Mouse (Mus musculus) ES-E14 (cell line): ENCODE data around the gene C530008M17Rik.

ENCODE experiments used
- HCFC1 ChIP-seq: IDR thresholded peaks from 2 replicates; pipeline ENCODE4 v1.6.1; 2012; ENCODE audit warnings: low read length, inconsistent platforms, borderline replicate concordance; ENCODE audit not compliant: insufficient read depth
- MAFK ChIP-seq: IDR thresholded peaks from 2 replicates; pipeline ENCODE4 v1.6.1; 2014; ENCODE audit warnings: mild to moderate bottlenecking, low read depth, low read length, inconsistent platforms; ENCODE audit not compliant: insufficient read depth

DNA sequence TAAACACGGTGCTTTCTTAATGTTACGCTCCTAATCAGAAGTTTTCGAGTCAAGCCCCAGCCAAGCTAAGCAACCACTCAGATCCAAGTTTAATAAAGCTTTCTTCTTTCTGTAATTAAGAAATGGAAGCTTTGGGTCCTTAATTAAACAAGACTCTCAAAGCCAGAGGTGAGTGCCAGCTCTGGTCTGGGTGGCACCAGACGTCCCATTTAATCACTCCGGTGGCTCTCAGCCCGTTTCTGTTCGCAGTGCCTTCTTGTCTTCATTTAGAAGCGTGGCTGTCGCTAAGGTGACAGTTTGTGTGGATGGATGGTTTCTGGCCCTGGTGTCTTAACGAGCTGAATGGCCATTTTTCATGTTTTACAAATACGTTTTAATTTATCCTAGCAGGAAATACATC is 158.7 kb downstream of the C530008M17Rik start:
- no peak for TF ChIP-seq HCFC1
- no peak for TF ChIP-seq MAFK
